Mouse (Mus musculus): ENCODE data around the gene Slc28a1.
"Not testable (repeated sequence)": the region's sequence is repeated elsewhere in the genome, so short reads cannot be mapped to it uniquely, and the experiment has no call there.

Gene Slc28a1

DNA sequence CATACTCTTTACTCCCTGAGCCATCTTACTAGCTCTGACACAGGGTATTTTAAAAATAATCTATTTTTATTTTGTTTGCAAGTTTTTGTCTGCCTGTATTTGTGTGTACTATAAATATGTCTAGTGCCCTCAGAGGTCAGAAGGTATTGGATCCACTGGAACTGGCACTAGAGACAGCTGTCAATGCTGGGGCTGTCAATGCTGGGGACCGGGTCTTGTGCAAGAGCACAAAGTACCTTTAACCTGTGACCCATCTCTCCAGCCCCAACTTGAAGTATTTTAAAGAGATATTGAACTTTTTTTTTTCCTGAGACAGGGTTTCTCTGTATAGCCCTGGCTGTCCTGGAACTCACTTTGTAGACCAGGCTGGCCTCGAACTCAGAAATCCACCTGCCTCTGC lies 59.3 kb downstream of the Slc28a1 start:
- DNase-seq, result no peak

DNA sequence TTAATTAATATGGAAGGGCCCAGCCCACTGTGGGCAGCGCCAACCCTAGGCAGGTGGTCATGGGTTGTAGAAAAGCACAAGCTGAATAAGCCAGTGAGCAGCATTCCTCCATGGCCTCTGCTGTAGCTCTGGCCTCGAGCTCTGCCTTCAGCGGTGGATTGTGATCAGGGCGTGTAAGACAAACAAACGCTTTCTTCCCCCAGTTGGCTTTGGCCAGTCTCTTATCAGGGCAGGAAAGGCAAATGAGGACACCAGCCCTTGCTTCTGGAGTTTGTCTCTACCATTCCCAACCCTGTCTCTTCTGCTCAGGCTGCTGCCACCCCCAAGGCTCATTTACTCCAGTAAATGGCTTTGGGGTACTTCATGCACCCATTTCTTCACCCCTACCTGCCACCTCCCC lies 60.1 kb downstream of the Slc28a1 start:
- no peak for DNase-seq

DNA sequence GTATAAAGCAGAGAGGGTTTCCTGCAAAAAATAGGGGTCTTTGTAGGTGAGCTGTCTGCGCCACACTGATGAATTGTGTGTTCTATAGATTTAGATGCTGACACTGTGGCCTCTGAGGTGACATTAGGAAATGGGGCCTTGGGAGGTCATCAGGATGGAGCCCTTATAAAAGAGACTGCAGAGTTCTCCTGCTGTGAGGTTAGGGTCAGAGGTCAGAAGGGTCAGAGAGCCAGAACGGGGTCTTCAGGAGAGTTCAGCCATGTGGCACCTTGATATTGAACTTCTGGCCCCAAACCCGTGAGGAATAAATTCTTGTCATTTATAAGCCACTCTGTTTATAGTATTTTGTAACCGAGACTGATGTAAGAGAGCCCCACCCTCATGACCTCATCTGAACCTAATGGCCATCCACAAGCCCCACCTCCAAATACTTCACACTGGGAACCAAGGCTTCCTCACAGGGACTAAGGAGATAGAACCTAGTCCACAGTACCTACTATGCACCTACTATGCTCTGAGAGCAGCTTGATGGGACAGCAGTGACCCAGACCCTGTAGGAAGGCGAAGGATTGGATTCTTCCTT lies 61.7 kb downstream of the Slc28a1 start:
- no peak for DNase-seq

DNA sequence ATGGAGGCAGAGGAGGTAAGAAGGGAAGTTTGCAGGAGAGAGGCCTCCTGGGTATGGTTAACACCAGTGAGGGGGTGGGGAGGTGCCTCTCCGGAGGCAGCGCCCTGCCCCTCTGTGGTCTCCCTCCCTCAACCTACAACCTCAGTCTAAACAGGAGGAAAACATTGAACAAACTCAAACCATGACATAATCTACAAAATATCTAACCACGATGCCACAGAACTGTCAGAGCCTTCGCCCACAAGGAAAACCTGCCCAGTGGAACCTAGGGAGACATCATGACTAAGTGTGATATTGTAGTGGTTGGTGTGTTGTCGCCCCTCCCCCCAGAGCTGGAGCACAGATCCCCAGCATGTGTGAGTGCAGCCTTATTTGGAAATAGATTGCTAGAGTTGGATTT lies 64.9 kb downstream of the Slc28a1 start:
- DNase-seq, result peak; percentile 36

DNA sequence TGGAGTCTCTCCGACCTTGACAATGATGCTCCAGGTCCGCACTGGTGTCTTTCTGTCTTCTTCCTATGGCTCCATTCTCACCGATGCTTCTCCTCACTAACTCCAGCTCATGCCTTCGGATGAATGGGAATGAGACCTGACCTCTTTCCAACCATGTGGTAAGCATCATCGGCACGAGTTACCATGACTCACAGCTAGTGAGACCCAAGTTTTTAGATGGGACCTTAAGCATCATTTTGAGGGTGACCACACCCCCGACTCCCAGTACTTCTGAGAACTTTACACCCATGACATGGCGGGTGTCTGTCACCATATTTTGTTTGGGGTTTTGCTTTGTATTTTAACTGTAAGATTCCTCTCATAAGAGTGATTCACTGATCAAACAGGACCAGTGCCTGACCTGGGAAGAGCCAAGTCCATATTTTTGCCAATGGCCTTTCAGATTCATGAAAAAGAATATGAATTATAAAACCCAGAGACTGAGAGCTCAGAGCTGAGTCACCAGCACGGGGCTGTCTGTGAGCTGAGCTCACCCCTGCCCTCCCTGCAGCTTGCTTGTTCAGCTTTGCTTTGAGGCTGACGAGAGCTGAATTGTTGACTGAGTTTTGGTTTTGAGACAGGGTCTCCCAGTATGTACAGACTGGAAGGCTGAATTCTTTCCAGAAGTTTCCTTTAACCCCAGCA lies 68.0 kb downstream of the Slc28a1 start:
- no peak for DNase-seq

DNA sequence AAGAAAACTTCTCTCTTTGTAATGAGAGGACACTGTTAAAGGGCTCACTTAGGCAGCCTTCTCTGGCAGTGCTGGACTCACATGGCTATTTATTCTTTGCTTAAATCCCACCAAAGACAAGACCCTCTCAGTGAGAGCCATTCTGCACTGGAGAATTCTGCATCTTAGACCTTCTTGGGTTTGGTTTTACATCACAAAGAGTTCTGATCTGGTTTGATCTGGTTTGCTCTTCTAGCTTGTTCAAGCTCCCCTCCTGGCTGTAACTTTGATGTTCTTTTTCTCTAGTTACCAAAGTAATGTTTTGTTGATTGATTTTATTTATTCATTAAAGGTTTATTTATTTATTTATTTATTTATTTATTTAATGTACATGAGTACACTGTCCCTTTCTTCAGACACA lies 68.6 kb downstream of the Slc28a1 start:
- no peak for DNase-seq

DNA sequence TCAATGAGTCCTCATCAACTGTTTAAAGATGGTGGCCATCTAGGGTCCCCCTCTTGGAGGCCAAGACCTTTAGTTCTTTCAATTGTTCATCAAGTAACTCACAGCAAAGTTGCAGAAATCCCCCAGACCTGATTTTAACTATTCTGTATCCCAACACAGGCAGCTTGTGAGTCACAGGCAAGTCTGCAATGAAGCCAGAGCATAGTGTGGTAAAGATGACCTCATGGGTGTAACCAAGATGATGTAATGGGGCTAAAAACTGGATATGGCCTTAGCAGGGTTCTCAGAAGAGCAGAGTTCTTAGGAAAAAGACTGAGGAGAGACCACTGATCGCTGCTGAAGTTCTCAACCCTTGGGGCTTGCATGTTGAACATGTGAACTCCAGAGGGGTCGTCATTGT lies 69.5 kb downstream of the Slc28a1 start:
- no peak for DNase-seq

DNA sequence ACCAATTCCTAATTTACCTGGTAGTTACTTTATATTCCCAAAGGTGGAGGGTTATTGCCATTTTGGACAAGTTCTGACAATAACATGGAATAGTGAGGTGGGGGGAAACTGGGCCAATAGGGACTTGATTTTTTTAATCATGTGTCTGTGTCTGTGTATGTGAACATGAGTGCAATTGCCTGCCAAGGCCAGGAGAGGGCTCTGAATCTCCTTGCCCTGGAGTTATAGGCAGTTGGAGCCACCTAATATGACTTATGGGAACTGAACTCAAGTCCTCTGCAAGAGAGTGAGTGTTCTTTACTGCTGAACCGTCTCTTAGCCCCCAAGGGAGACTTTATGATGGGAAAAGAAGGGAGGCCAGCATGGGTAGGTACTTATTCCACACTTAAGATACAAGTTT lies 70.1 kb downstream of the Slc28a1 start:
- DNase-seq, result no peak

DNA sequence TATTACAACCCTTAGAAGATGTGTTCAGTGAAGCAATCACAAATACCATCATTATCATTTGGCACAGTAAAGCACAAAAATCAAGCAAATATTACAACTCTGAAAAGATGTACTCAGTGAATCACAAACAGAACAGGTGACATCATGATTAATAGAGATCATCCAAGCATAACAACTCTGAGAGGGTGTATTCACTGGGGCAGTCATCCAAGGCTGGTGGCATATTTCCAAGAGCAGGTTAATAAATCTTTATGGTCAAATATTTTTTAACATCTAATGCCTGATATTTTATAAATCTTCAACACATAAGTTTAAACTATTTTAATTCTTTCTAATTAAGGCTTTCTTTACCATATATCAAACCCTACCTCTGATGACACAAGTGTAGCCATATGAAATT lies 71.4 kb downstream of the Slc28a1 start:
- DNase-seq, result not testable (repeated sequence)

DNA sequence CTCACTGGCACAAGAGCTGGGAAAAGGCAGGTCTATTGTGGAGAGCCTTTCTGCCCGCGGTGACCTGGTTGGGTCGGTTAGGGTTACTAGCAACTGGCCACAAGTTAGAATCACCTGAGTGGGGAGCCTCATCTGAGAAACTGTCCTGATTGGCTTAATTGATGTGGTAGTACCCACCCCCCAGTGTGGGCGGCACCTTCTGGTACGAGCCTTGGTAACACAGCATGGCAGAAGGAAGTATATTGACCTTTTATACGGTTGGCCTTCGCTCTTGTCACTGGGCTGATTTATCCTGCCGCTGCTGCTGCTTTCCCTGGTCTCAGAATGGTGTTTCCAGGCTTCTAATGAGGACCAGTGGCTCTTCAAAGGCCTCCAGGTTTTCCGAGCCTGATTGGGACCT lies 74.6 kb downstream of the Slc28a1 start:
- DNase-seq, result no peak

DNA sequence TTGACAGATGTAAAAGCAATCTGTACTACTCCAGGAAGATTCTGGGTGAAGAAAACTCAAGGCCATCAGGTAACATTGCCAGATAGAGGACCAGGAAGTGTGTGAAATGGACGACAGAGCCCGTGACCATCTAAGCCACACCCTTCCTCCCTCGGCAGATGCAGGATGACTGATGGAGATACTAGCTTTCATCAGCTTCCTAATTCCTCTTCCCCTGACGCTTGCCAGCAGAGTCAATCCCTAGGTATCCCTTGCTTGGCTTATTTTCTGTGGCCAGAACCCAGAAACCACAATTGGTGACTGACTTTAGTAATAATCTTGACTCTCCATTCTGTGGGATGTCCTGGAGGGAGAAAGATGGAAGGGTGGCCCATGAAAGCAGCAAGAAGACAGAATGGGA lies 80.9 kb downstream of the Slc28a1 start:
- DNase-seq, result no peak

DNA sequence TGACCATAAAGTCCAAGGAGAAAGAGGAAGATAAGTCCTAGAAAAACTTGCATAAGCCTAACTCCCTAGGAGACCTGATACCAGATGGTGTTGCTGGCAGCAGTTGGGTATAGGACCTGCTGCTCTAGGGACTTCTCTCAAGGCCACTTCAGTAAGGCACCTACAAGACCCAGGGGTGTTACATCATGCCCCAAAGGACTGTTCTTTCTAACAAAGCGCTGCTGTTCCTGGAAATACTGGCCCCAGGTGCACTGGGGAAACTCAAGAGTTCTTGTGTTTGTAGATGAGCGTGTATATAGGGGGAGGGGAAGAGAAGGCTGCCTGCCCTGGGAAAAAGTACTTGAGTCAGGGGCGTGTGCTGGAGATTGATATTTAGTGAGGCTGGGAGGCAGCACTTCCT lies 82.2 kb downstream of the Slc28a1 start:
- no peak for DNase-seq

DNA sequence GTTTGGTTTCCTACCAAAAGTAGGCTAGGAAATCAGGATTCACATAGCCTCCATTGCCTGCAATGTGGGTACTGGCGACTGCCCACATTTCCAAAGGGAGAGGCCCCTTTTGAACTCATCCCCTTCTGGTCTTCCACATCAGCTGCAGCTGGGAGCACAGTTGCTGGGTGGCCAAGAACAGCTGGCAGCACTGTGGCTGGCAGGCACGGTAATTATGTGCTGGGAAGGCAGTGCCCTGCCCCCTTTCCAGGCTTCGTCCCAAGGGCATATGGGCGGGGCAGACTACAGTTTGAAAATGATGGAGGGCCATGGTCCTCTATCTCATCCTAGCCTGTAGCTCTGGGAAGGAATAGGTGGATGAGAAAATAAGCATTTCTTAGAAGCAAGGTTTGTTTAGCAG lies 83.9 kb downstream of the Slc28a1 start:
- DNase-seq, result peak; percentile 42

DNA sequence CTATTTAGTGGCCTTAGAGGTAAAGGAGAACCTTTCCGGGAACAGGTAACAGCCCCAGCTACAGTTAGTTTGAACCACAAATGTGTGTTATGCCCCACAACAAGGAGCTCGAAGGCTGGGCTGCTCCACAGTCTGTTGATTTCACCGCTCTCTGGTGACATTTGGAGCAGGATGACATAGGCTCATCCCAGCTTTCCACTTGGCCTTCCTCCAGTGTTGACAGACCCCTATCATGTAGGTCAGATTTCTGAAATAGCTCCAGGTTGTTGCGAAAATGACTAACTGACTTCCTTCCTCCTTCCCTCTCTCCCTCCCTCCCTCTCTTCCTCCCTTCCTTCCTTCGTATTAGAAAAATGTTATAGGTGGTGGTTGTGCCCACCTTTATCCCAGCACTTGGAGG lies 84.5 kb downstream of the Slc28a1 start:
- no peak for DNase-seq

DNA sequence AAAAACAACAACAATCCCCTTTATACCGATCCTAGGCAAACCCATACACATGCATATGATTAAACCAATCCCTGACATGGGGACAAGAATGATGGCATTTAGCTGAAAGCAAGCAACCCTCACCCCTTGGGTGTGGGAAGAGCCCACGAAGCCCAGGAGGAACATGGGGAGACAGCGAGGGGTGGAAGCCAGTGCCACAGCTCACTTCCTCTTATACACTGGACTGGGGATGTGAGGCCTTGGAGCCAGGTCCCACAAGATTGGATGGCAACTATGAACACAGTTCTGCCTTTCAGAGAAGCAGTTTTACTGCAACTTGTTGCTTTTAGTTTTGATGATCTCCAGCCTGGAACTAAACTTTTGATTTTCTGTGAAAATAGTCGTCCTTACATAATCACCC lies 85.2 kb downstream of the Slc28a1 start:
- DNase-seq, result no peak

DNA sequence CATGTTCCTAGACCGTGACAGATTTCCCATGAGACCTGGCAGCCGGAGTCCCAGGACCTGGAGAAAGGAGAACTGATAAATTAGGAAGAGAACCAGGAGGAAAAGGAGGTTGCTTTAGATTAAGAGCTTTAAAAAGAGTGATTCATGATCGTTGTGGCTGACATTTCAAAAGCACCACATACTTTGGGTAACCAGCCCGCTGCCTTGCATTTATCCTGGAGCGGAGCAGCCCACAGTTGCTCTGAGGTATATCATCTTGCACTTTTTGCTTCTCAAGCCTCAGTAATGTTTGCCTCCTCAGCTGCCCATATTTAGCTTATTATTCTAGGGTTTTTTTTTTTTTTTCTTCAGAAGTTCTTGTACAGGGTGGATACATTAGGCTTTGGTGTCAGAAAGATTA lies 87.8 kb downstream of the Slc28a1 start:
- DNase-seq, result no peak

DNA sequence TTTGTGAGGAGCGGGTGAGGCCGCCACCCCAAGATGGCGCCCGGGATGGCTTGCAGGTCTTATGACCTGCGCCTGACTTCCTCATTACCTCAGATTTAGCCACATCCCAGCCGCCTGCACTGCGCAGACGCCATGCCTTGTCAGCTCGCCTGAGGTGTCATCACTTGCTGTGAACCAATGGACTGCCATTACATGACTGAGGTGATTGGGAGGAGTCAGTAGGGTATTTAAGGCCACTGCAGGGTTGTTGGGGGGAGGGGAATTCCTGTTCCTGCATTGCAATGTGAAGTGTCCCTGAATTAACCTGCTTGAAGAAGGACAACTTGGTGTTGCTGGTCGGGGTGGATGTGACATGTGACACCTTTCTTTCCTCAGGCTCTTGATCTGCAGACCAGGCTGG lies 89.0 kb downstream of the Slc28a1 start:
- not testable (repeated sequence) for DNase-seq

DNA sequence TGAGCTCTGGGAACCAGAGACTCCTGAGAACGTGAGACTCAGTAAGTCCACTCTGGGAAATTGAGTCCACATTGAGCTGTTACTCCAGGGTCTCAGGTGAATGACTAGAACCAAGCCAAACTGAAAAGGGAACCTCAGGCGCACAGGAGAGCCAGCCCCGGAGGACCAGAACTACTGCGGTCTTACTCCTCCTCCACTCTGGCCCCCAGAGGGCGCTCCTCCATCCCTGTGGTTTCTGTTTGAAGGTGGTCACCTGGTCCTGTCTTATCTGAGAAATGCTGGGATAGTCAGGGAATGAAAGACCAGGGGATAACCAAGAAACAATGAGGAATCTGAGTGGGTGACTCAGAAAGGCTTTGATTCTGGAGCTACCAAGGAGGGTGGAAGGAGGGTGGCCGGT lies 94.3 kb downstream of the Slc28a1 start:
- peak; percentile 28 for DNase-seq

DNA sequence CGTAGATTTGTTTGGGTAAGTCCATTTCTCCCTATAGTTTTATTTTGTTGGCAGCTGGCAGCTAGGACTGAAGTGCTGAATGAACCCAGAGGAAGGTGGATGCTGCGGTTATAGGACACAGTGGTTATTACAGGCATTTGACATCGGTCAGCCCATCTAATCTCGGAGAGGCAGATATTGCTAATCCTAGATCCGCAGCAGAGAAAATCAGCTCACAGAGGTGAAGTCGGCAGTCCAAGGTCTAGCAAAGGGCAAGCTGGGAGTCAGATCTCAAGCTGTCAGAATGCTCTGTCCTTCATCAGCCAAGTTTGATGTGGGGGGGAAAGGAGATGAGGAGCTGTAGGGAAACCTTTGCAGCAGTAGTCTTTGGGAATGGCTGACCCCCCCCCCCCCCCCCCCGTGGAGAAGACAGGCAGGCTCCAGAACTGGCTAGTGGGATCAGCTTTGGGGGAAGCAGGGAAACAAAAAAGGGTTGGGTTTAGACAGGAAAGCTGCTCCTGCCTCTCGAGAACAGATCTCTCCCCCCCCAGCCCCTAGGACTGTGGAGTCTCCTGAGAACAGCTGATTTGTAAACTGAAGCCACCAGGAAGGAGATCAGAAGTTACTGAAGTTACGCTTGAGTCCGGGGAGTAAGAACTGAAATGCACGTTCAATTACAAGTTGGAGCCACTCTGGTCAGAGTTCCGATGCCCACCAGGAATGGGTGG lies 95.5 kb downstream of the Slc28a1 start:
- DNase-seq, result no peak

DNA sequence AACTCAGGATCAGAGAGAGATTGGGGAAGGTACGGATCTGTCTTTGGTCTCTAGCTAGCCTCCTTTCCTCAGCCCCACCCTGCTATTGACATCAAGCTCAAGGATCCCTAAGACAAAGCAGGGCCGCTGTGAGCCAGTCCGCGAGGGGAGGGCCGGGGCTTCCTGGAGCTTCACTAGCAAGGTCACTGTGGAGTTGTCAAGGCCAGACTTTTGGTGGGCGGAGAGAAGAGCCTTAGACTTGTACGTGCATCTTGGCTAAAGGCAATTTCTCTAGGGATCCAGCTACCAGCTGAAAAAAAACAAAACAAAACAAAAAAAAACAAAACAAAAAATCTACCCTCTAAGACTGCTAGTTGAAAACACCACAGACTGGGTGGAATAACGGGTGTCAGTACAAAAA lies 97.2 kb downstream of the Slc28a1 start:
- no peak for DNase-seq

DNA sequence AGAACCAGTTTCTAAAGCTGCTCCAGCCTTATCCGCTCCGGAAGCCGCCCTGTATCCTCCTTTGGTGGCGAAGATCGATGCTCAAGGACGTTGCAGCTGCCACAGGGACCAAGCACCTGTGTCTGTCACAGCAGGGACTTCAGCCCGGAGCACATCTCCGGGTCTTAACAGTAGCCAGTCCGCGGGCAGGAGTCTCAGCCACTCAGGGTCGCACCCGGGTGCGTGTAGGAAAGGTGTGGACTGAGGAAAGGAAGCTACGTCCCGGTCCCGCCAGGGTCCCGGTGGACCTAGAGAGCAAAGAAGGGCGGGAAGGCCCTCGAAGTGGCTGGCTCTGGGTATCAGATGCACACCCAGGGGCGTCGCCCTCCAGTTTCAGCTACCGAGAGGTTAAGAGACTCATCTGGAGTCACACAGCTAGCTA lies 97.7 kb downstream of the Slc28a1 start:
- no peak for DNase-seq

DNA sequence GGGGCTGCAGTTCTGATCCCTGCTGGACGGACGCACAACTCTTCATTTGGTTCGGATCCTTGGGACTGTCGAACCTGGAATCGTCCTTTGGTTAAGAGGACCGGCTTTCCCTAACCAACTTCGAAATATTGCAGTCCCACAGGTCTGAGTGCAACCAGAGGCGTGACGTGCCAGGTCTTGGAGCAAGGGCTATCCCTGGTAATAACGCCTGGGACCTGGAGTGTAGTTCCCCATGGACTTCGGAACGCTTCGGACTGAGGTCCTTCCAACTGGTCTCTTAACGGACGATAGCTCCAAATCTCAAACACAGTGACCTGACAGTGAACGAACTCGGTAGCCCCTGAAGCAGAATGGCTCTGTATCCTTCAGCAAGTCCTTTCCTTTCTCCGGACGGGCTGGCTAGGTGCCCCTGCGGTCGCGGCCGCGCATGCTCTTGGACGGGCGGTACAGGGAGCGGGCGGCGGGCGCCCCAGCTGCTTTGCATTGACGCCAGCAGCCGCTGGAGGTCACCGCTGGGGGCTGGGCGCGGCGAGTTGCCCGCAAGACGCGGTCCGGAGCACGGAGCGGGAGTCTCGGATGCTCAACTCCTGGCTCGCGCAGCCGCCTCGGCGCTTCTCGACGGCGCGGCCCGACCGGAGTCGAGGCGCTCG lies 98.2 kb downstream of the Slc28a1 start:
- peak; percentile 85 for DNase-seq

DNA sequence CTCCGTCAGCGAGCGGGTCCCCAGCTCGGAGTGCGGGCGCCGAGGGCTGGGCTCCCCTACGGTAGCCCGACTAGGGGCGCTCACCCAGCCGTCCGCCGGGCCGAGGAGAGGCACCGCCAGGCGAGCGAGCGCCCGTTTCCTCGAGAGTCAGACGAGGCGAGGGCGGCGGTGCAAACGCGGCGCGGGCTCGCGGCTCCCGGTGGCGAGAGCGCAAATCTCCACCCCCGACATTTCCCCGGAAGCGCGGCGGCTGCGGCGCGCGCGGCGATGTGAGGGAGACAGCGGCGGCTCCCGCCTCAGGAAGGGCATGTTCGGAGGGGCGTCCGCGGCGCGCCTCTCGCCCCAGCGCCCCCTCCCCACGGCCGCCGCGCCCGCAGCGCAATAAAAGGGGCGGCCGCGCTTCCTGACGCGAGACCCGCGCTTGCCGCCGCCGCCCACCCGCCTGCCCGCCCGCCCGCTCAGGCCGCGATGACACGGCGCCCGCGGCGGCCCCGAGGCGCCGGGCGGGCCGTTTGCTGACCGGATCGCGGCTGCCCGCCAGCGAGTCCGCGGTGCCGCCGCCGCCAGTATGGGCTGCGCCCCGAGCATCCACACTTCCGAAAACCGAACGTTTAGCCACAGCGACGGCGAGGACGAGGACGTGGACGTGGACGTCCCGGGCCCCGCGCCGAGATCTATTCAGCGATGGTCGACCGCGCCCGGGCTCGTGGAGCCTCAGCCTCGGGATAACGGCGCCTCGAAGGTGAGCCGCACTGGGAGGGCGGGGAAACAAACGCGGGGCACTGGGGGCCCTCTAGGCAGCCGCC lies 99.0 kb downstream of the Slc28a1 start, which contains the start of gene Pde8a:
TSS of gene Pde8a (plus strand) at position 250 of the 806 bp plus-strand sequence.
- no peak for DNase-seq

Data from layer of hippocampus, adult 9-11 months (tissue).